Mouse (Mus musculus) lung, postnatal 4 days (tissue): ENCODE data around the gene Arhgap23.

Experiments
- DNase-seq, 2 experiments: peaks; one replicate each; pipeline ENCODE4 v3.0.0; 2021

Gene Arhgap23

GRCm38 (mm10) chr11:97534442-97535307 is 119.3 kb downstream of the Arhgap23 start:
- DNase-seq: no peak

DNA sequence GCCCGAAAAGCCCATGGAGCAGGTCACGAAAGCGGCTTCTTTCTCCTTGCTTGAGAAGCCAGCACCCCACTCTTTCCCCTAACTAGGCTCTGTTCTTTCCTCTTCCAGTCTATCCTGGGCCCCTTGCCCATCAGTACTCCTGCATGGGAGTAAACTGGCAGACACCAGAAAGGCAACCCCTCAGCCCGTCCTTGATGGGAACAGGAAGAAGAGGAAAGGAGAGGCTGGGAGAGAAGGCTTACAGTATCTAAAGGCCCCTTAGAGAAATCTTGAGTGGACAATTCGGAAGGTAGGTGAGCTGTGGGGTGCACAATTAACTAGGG is 119.9 kb downstream of the Arhgap23 start:
- DNase-seq: no peak

DNA sequence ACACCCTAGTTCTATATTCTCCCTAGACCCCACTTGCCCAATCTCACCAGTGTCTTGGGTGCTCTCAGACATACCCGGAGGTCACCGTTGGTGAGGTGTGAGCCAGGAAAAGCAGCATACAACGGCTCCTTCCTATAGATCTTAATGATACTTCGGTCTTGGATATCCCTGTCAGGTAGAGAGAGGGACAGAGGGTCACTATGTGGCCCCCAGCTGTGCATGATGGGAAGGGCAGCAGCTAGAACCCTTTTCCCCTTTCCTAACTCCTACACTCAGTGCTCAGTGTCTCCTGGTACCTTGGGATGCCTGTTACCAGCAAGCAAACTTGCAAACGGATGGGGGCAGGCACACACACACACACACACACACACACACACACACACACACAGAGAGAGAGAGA is 120.3 kb downstream of the Arhgap23 start:
- DNase-seq: no peak

- no peak for DNase-seq
Observed at GRCm38 (mm10) chr11:97536083-97536747, 120.9 kb downstream of the Arhgap23 start.

DNA sequence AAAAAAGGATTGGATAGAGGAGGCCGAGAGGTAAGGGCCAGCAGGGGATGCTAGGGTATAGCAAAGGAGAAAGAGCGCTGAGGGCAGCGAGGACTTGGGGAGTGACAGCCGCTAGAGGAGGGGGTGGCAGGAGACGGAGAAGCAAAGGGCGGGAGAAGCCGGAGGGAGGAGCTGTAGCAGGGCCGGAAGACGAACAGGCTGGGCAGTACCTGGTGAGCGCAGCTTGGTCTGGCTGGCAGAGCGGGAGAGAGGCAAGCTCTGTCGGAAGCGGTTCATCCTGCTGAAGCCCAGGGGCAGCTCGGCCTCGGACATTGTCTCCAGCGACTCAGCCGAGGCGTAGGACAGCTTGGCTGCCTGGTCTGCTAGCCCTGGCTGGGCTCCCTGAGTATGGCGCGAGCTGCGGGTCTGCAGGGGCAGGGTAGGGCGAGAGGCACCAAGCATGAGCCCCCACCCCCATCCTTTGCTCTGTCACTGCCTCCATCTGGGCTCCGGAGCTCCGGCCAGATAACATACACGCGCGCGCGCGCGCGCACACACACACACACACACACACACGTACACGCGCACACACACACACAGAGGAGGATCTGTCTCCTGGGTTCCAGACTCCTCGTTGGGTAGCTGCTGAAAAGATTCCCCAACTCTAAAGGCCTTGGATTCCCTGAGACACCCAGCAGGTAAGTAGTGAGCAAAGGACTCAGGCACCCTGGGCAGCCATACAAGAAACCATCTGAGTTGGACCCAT is 121.7 kb downstream of the Arhgap23 start:
- DNase-seq: peak in 1 of 2 experiments; percentile 25

- DNase-seq: no peak
Observed at GRCm38 (mm10) chr11:97537580-97538089, 122.3 kb downstream of the Arhgap23 start.

- no peak for DNase-seq
Observed at GRCm38 (mm10) chr11:97539622-97540021, 124.3 kb downstream of the Arhgap23 start.

- DNase-seq: no peak
Observed at GRCm38 (mm10) chr11:97540136-97540535, 124.8 kb downstream of the Arhgap23 start.

GRCm38 (mm10) chr11:97540604-97541003 is 125.3 kb downstream of the Arhgap23 start:
- DNase-seq: peak; percentile 50 to 82

DNA sequence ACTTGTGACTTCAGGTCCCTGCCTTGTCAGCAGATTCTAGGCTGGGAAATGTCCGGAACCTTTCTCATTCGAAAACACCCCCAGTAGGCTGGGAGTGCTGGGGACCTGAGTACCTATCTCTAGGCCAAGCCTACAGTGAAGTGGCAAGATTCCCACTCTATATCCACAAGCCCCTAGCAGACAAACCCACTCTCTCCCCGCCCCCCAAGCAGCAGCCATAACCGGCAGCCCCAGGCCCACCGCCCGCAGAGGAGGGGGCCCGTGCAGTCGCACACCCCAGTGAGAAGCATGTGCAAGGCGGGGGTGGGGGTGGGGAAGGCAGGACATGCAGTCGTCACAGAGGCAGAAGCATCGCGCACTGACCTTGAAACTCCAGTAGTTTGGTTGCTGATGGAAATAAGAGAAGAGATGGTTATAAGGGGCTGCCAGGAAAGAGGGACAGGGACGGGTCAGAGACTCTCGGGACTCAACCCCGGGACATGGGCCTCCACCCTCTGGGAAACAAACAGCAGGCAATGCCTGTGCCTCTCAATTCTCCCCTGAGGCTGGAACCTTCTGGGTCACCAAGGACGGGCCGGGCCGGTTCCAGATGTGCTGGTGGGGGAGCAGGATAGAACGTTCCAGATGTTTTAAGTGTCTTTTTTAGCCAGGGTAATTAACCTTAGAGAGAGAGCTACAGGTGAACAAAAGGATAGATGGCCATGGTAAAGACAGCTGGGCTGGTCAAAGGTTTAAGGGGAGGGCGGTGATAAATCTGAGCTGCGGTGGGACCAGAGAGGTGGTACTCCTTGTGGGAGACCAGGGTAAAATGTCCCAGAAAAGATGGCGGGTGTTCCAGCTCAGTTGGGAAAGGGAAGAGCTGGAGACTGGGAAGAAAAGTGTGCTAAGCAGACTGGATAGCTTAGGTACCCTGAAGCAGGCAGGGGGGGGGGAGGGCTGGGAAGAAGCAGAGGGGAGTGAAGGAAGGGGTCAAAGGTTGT is 127.1 kb downstream of the Arhgap23 start:
- no peak for DNase-seq

DNA sequence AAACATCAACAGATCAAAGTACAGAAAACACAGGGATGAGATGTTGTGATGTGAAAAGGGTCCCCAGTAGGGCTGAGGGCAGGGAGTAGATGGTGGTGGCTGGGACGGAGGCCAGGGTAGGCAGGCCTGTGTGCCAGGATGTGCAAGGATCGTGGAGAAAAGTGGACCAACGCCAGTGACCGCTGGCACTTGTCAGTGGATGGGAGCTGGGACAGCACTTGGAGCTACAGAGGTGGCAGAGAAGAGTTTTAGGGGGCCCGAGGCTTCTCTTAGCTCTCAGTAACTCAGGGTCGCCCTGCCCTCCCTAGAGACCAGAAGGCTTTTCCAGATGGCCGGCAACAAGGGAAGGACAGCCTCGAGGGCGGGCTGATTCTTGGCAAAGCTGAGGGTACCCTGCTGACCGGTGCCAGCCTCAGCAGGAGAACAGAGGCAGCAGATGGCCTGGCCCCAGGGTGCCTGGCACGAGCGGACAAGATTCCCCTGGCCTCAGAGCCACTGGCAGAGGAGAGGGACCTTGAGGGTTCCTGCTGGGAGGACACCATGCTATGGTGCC is 127.9 kb downstream of the Arhgap23 start:
- DNase-seq: no peak

DNA sequence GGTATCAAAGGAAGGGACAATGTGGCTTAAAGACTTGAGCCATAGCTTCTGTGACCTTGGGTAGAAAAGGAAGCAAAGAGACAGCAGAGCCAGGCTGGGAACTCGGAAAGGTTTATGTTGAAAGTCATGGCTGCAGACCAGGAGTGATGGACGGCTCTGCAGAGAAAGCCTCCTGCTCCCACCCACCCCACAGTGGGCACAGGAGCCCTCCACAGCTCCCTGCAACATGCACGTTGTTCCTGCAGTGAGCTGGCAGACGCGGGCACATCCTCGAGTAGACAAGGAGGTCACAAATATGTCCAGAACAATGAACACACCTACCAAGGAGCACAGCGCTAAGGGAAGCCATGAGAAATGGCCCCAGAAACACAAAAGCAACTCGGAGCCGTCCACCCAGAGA is 128.6 kb downstream of the Arhgap23 start:
- DNase-seq: no peak

DNA sequence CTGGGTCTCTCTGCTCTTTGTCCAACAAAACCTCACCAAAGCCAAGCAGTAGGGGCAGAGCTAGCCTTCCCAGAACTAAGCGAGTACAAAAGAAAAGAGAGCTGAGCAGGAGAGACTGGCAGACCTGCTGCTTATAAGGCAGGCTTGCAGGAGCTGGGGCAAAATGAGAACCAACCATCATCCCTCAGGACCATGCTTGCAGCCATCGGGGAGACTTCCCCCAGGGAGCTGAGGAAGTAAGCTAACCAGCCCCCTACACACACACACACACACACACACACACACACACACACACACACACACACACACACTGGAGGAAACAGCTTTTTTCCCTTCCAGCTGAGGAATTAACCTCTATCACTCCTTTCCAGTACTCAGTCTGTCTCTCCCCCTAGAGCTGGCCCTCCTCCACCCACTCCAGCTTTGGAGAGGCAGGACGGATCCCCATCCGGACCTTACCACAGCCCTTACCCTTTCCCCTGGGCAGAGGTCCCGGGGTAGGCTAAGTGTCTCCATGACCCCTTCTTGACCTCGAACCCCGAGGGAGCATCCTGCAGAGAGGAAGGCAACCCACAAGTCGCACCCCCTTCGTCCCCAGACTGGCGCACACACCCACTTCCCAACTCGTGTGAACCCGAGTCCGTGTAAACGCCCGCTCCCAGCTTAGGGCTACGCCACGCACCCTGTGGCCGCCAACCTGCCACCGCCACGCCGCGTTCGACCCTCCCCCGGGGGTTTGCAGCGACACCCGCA is 130.7 kb downstream of the Arhgap23 start:
- DNase-seq: no peak

DNA sequence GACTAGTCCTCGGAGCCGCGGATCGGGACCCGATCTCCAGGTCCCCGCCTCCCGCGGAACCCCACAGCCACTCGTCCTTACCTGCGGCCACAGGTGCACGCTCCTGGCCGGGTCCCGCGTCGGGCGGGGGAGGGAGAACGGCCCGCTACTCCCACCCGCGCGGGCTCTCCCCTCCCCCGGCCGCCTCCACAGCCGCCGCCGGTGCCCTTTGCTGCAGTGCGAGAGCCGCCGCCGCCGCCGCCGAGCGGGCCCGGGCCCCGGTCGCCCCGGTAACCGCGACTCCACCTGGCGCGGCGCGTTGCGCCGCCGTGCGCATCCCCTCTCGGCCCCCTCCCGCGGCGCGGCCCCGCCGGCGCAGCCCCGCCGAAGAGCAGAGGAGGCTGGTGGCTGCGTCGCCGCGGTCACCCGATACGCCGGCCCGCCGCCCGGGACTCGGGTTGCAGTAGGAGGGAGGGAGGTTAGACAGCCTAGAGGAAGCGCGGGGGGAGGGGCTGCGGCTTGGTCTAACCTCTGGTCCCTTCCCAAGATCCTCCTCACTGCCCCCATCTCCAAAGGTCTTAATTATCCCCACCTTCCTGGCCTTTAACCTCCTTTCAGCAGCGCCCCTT is 131.6 kb downstream of the Arhgap23 start:
- peak; percentile 28 to 33 for DNase-seq

GRCm38 (mm10) chr11:97547957-97548706 is 132.8 kb downstream of the Arhgap23 start:
- DNase-seq: no peak

DNA sequence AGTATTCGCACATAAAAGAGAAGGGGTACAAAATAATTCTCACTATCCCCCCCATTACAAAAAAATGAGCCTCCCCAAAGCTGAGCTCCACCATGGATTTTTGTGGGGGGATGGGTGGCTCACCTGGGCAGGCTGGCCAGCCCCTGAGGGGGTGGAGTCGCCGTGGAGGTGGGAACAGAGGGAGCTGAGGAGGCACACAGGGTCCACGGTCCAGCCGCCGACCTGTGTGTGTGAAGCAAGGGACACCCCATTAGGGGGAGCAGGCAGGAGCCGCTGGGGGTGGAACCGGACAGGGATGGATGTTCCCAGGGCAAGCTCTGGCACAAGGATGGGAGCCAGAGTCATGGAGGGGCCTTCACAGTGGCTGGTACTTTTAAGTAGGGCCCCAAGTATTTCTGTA is 133.4 kb downstream of the Arhgap23 start:
- DNase-seq: no peak
